Comparison of ENCODE assay signal across 8 mouse cellular contexts in genomic region chr8:70332070-70332877, GRCm38 (mm10). TPM values are rescaled to one million over a fixed set of nuclear protein-coding genes. Genes with fewer than 3 reads are reported as not detected.
DNase-seq lines count a peak whose midpoint lies in the region; ATAC-seq and TF ChIP-seq lines count a peak whose summit lies in the region.

No protein-coding gene starts in this region.

- no peak for TF ChIP-seq EP300 in liver, embryonic 14.5 days (IDR thresholded peaks at IDR 0.05; ENCODE audit: low read depth)

- no peaks in the 10 kb centered on the region for H3K9me3 ChIP-seq in embryonic facial prominence, embryonic 12.5 days
- H3K9me3 ChIP-seq in heart, embryonic 15.5 days (replicated peaks), result no peaks in the 10 kb centered on the region
- H3K9me3 ChIP-seq in liver, embryonic 14.5 days (ENCODE audit: control insufficient read depth, low read length), result no peaks in the 10 kb centered on the region
- no peaks in the 10 kb centered on the region for H3K9me3 ChIP-seq in neural tube, embryonic 13.5 days

- peak; percentile 65; the same call in 1 of the 2 replicates for ATAC-seq in embryonic facial prominence, embryonic 12.5 days (ENCODE audit: insufficient number of reproducible peaks, insufficient read depth, low FRiP score, low TSS enrichment)
- peak; percentile 37 for ATAC-seq in heart, embryonic 15.5 days (replicated peaks; ENCODE audit: insufficient number of reproducible peaks, insufficient read depth, low FRiP score, low read depth)
- peak; percentile 32; the same call in 1 of the 2 replicates for ATAC-seq in liver, embryonic 14.5 days (ENCODE audit: insufficient read depth)
- ATAC-seq in neural tube, embryonic 13.5 days (ENCODE audit: low read depth), result peak; percentile 72

- no peak overlapping the region for H3K27ac ChIP-seq in embryonic facial prominence, embryonic 12.5 days
- H3K27ac ChIP-seq in heart, embryonic 15.5 days, result no peak overlapping the region
- no peak overlapping the region for H3K27ac ChIP-seq in liver, embryonic 14.5 days
- peak overlapping the region; percentile 46; the same call in 1 of the 2 replicates for H3K27ac ChIP-seq in neural tube, embryonic 13.5 days (replicated peaks)

- WGBS in embryonic facial prominence, embryonic 12.5 days, result 22% methylated on average over 41 of the region's 41 CpGs
- WGBS in heart, embryonic 15.5 days, result 33% methylated on average over 41 of the region's 41 CpGs
- WGBS in liver, embryonic 14.5 days (ENCODE audit: insufficient replicate concordance), result 53% methylated on average over 41 of the region's 41 CpGs
- WGBS in neural tube, embryonic 13.5 days, result 23% methylated on average over 40 of the region's 41 CpGs

- peak; percentile 74 for DNase-seq in ovary, postnatal 36 days (ENCODE audit: low spot score)
- DNase-seq in ovary, postnatal 10 days (ENCODE audit: low spot score), result no peak
- peak; percentile 84 to 89 for DNase-seq in kidney, postnatal 4 days
- DNase-seq in liver, embryonic 14.5 days (ENCODE audit: low read depth in 3 of 3, low spot score in 3 of 3), result no peak
- DNase-seq in adipocyte (ENCODE audit: low spot score), result no peak

- peak overlapping the region; percentile 29; the same call in 1 of the 2 replicates for H3K4me2 ChIP-seq in embryonic facial prominence, embryonic 12.5 days (replicated peaks)
- H3K4me2 ChIP-seq in heart, embryonic 15.5 days, result no peak overlapping the region
- H3K4me2 ChIP-seq in liver, embryonic 14.5 days (ENCODE audit: low read depth), result no peak overlapping the region
- 0 out of 2 replicates have a peak overlapping the region, but pooled peaks have one; percentile 17 for H3K4me2 ChIP-seq in neural tube, embryonic 13.5 days

- peaks cover 10% of the 10 kb centered on the region for H3K27me3 ChIP-seq in embryonic facial prominence, embryonic 12.5 days
- peaks cover 19% of the 10 kb centered on the region for H3K27me3 ChIP-seq in heart, embryonic 15.5 days
- no peaks in the 10 kb centered on the region for H3K27me3 ChIP-seq in liver, embryonic 14.5 days (ENCODE audit: control insufficient read depth, insufficient read depth, low read length)
- peaks cover 10% of the 10 kb centered on the region for H3K27me3 ChIP-seq in neural tube, embryonic 13.5 days

- H3K4me3 ChIP-seq in embryonic facial prominence, embryonic 12.5 days, result no peak overlapping the region
- H3K4me3 ChIP-seq in heart, embryonic 15.5 days, result no peak overlapping the region
- H3K4me3 ChIP-seq in liver, embryonic 14.5 days (ENCODE audit: insufficient read depth in 1 of 2, low read depth in 2 of 2, low read length in 2 of 2), result no peak overlapping the region
- H3K4me3 ChIP-seq in neural tube, embryonic 13.5 days, result no peak overlapping the region

- 0 out of 2 replicates have a peak overlapping the region, but pooled peaks have one; percentile 21 for H3K9ac ChIP-seq in embryonic facial prominence, embryonic 12.5 days
- no peak overlapping the region for H3K9ac ChIP-seq in heart, embryonic 15.5 days
- H3K9ac ChIP-seq in liver, embryonic 14.5 days (replicated peaks), result no peak overlapping the region
- H3K9ac ChIP-seq in neural tube, embryonic 13.5 days, result 0 out of 2 replicates have a peak overlapping the region, but pooled peaks have one; percentile 50

- H3K4me1 ChIP-seq in embryonic facial prominence, embryonic 12.5 days, result peaks cover 23% of the 10 kb centered on the region
- peaks cover 23% of the 10 kb centered on the region for H3K4me1 ChIP-seq in heart, embryonic 15.5 days (replicated peaks)
- H3K4me1 ChIP-seq in liver, embryonic 14.5 days (replicated peaks; ENCODE audit: control insufficient read depth in 2 of 2, insufficient read depth in 2 of 2, low read length in 1 of 2), result peaks cover 6 to 16% of the 10 kb centered on the region in 2 experiments
- H3K4me1 ChIP-seq in neural tube, embryonic 13.5 days (replicated peaks), result peaks cover 33% of the 10 kb centered on the region

- TF ChIP-seq CTCF in liver, embryonic 14.5 days (IDR thresholded peaks at IDR 0.05; ENCODE audit: low read depth), result peak; percentile 71

- peaks cover 68% of the 10 kb centered on the region for H3K36me3 ChIP-seq in embryonic facial prominence, embryonic 12.5 days
- peaks cover 61% of the 10 kb centered on the region for H3K36me3 ChIP-seq in heart, embryonic 15.5 days
- H3K36me3 ChIP-seq in liver, embryonic 14.5 days (replicated peaks; ENCODE audit: control insufficient read depth, insufficient read depth, low read depth), result peaks cover 64% of the 10 kb centered on the region
- peaks cover 96% of the 10 kb centered on the region for H3K36me3 ChIP-seq in neural tube, embryonic 13.5 days

RNA-seq across cellular contexts. Expression of gene Gdf1, which starts 2.7 kb away (rescaled TPM):
- polyA plus RNA-seq in embryonic facial prominence, embryonic 12.5 days (2016; fragmentation: Nextera tagmentation; extraction: Ambion mirVana), result 2.1 and 3.2 TPM in 2 replicates
- polyA plus RNA-seq in heart, embryonic 15.5 days (2015; fragmentation: Nextera tagmentation; extraction: Ambion mirVana), result 0.31 and 1.4 TPM in 2 replicates
- 0.16 and 0.22 TPM in 2 replicates for polyA plus RNA-seq in liver, embryonic 14.5 days (2012; rRNA removed)
- not detected in 2 replicates for polyA plus RNA-seq in liver, embryonic 14.5 days (2014; fragmentation: Nextera tagmentation; extraction: Ambion mirVana)
- 2.4 and 3.3 TPM in 2 replicates for polyA plus RNA-seq in neural tube, embryonic 13.5 days (2015; fragmentation: Nextera tagmentation; extraction: Ambion mirVana)

RNA-seq across cellular contexts. Expression of gene Cers1, which starts 16.7 kb away (rescaled TPM):
- polyA plus RNA-seq in embryonic facial prominence, embryonic 12.5 days (2016; fragmentation: Nextera tagmentation; extraction: Ambion mirVana), result 10.0 and 11.1 TPM in 2 replicates
- 1.3 and 2.3 TPM in 2 replicates for polyA plus RNA-seq in heart, embryonic 15.5 days (2015; fragmentation: Nextera tagmentation; extraction: Ambion mirVana)
- 0.09 and 0.14 TPM in 2 replicates for polyA plus RNA-seq in liver, embryonic 14.5 days (2012; rRNA removed)
- not detected in 2 replicates for polyA plus RNA-seq in liver, embryonic 14.5 days (2014; fragmentation: Nextera tagmentation; extraction: Ambion mirVana)
- polyA plus RNA-seq in neural tube, embryonic 13.5 days (2015; fragmentation: Nextera tagmentation; extraction: Ambion mirVana), result 23.3 and 26.2 TPM in 2 replicates

RNA-seq across cellular contexts. Expression of gene Upf1, which starts 20.8 kb away (rescaled TPM):
- 33.7 and 36.0 TPM in 2 replicates for polyA plus RNA-seq in embryonic facial prominence, embryonic 12.5 days (2016; fragmentation: Nextera tagmentation; extraction: Ambion mirVana)
- polyA plus RNA-seq in heart, embryonic 15.5 days (2015; fragmentation: Nextera tagmentation; extraction: Ambion mirVana), result 10.5 and 13.4 TPM in 2 replicates
- 12.3 and 14.1 TPM in 2 replicates for polyA plus RNA-seq in liver, embryonic 14.5 days (2012; rRNA removed)
- 9.3 and 11.6 TPM in 2 replicates for polyA plus RNA-seq in liver, embryonic 14.5 days (2014; fragmentation: Nextera tagmentation; extraction: Ambion mirVana)
- 16.3 and 17.3 TPM in 2 replicates for polyA plus RNA-seq in neural tube, embryonic 13.5 days (2015; fragmentation: Nextera tagmentation; extraction: Ambion mirVana)

RNA-seq across cellular contexts. Expression of gene Cope, which starts 30.0 kb away (rescaled TPM):
- polyA plus RNA-seq in embryonic facial prominence, embryonic 12.5 days (2016; fragmentation: Nextera tagmentation; extraction: Ambion mirVana), result 267 and 295 TPM in 2 replicates
- 241 and 335 TPM in 2 replicates for polyA plus RNA-seq in heart, embryonic 15.5 days (2015; fragmentation: Nextera tagmentation; extraction: Ambion mirVana)
- polyA plus RNA-seq in liver, embryonic 14.5 days (2012; rRNA removed), result 138 and 180 TPM in 2 replicates
- 164 and 171 TPM in 2 replicates for polyA plus RNA-seq in liver, embryonic 14.5 days (2014; fragmentation: Nextera tagmentation; extraction: Ambion mirVana)
- polyA plus RNA-seq in neural tube, embryonic 13.5 days (2015; fragmentation: Nextera tagmentation; extraction: Ambion mirVana), result 271 and 278 TPM in 2 replicates

RNA-seq across cellular contexts. Expression of gene Ddx49, which starts 30.0 kb away (rescaled TPM):
- 54.8 and 58.9 TPM in 2 replicates for polyA plus RNA-seq in embryonic facial prominence, embryonic 12.5 days (2016; fragmentation: Nextera tagmentation; extraction: Ambion mirVana)
- 25.2 and 33.6 TPM in 2 replicates for polyA plus RNA-seq in heart, embryonic 15.5 days (2015; fragmentation: Nextera tagmentation; extraction: Ambion mirVana)
- polyA plus RNA-seq in liver, embryonic 14.5 days (2012; rRNA removed), result 17.9 and 20.3 TPM in 2 replicates
- 20.8 and 22.3 TPM in 2 replicates for polyA plus RNA-seq in liver, embryonic 14.5 days (2014; fragmentation: Nextera tagmentation; extraction: Ambion mirVana)
- polyA plus RNA-seq in neural tube, embryonic 13.5 days (2015; fragmentation: Nextera tagmentation; extraction: Ambion mirVana), result 41.9 and 51.9 TPM in 2 replicates

Comparison
In these comparisons a context has a peak if more than half of its experiments do, and no peak if none do; other contexts are left out.
1. DNase-seq: peak in ovary, postnatal 36 days (single experiment) and kidney, postnatal 4 days (2 of 2); none in ovary, postnatal 10 days (single experiment), liver, embryonic 14.5 days (0 of 3) and adipocyte (single experiment).
2. H3K4me2 ChIP-seq: peak in embryonic facial prominence, embryonic 12.5 days (single experiment) and neural tube, embryonic 13.5 days (single experiment); none in heart, embryonic 15.5 days (single experiment) and liver, embryonic 14.5 days (single experiment).
3. H3K9ac ChIP-seq: peak in embryonic facial prominence, embryonic 12.5 days (single experiment) and neural tube, embryonic 13.5 days (single experiment); none in heart, embryonic 15.5 days (single experiment) and liver, embryonic 14.5 days (single experiment).
4. Peak in every context shown above with its lines, with median percentiles within 50 percentile points of each other: ATAC-seq.